Mouse (Mus musculus) midbrain, embryonic 14.5 days (tissue): ENCODE measurements at regions not wholly inside any gene's neighbourhood (a gene's known extent, or its start where the extent isn't known, plus 50 kb on each side); places are given as distances from the start of the nearest gene placed in this dataset.

Experiments
- ATAC-seq: fragments of 200-750 bp; cut with Nextera tagmentation; 2 replicates; pipeline ENCODE4 v1.8.0; 2017; ENCODE audit warnings: moderate number of reproducible peaks, moderate library complexity; ENCODE audit not compliant: low FRiP score, low TSS enrichment
- DNase-seq: peaks from one replicate; pipeline ENCODE4 v3.0.0-alpha.2; 2015
- H3K27ac ChIP-seq: fragments of 300-500 bp; sonication (generic); replicated peaks from 2 replicates; pipeline ENCODE4 v1.5.1; 2014; ENCODE audit warnings: mild to moderate bottlenecking, low read depth, low read length, moderate library complexity
- H3K27me3 ChIP-seq: fragments of 300-500 bp; sonication (generic); 2 replicates; pipeline ENCODE4 v1.6.1; 2014; ENCODE audit warnings: low read length, control low read depth, mixed read lengths; ENCODE audit not compliant: control insufficient read depth, insufficient read depth
- H3K36me3 ChIP-seq: fragments of 300-500 bp; sonication (generic); 2 replicates; pipeline ENCODE4 v1.6.1; 2014; ENCODE audit warnings: low read length, control low read depth; ENCODE audit not compliant: control insufficient read depth, insufficient read depth
- H3K4me1 ChIP-seq: fragments of 300-500 bp; sonication (generic); 2 replicates; pipeline ENCODE4 v1.6.1; 2014; ENCODE audit warnings: mild to moderate bottlenecking, antibody characterized with exemption, low read length, control low read depth; ENCODE audit not compliant: control insufficient read depth, insufficient read depth
- H3K4me2 ChIP-seq: fragments of 300-500 bp; sonication (generic); 2 replicates; pipeline ENCODE4 v1.6.1; 2014; ENCODE audit warnings: mild to moderate bottlenecking, low read length, moderate library complexity
- H3K4me3 ChIP-seq: fragments of 300-500 bp; sonication (generic); replicated peaks from 2 replicates; pipeline ENCODE4 v1.5.1; 2014; ENCODE audit warnings: low read depth, low read length
- H3K9ac ChIP-seq: fragments of 300-500 bp; sonication (generic); replicated peaks from 2 replicates; pipeline ENCODE4 v1.6.1; 2014; ENCODE audit warnings: mild to moderate bottlenecking, low read length, moderate library complexity
- H3K9me3 ChIP-seq: fragments of 300-500 bp; sonication (generic); 2 replicates; pipeline ENCODE4 v1.6.1; 2016; ENCODE audit warnings: low read length, control low read depth, mixed read lengths; ENCODE audit not compliant: control insufficient read depth
- WGBS: fragments of 180-500 bp; shearing (Covaris S2); extraction: QIAGEN DNeasy Blood & Tissue Kit; methylation state at CpG from one replicate; pipeline ENCODE4 v1.1.7; 2014; 5-methylcytosine and 5-hydroxymethylcytosine counted together

DNA sequence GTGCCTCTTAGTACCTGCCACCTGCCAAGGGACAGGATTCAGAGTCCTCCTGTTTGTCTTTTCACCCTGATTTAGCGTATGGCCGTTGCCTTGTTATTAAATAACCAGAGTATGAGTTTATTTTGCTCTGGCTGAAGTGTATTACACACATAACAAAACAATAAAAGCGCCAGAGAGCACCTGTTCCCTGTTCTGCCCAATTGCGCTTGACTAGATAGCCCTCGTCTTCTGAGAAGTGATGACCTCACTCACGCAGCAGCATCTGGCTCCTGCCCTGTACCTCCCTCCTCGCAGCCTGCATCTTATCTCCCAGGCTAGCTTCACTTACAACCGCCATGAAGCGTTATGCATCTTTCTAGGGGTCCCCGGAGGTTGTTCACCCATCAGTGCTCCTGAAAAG is 346.5 kb downstream of the Wdr11 start:
- WGBS: 73% methylated on average over 10 of the region's 10 CpGs
- DNase-seq (no peak), ATAC-seq (no peak)
- Histone ChIP-seq H3K9ac (no peak overlapping the region), H3K27ac (no peak overlapping the region), H3K4me2 (no peak overlapping the region), H3K4me3 (no peak overlapping the region), H3K4me1 (no peaks in the 10 kb centered on the region), H3K9me3 (no peaks in the 10 kb centered on the region), H3K27me3 (no peaks in the 10 kb centered on the region), H3K36me3 (no peaks in the 10 kb centered on the region)

DNA sequence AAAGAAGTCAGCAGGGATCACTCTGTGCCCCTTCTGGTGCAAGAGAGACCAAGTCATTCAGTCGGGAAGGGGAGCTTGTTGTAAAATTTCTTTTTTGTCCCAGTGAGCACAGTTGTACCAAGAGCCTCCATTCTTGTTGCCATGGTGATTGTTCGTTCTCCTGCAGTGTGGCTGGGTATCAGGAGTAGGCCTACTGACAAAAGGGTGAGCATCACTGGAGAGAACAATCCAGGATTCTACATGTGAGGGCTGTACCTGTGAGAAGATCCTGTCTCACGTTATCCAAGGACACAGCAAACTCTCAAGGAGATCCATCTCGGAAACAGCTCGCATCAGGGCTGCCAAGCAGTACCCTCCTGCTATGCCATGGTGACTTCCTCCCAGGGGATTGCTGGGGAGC is 347.6 kb downstream of the Wdr11 start:
- no peaks in the 10 kb centered on the region for H3K27me3 ChIP-seq
- H3K4me3 ChIP-seq: no peak overlapping the region
- 69% methylated on average over 5 of the region's 5 CpGs for WGBS
- H3K9ac ChIP-seq: no peak overlapping the region
- no peaks in the 10 kb centered on the region for H3K9me3 ChIP-seq
- H3K4me2 ChIP-seq: no peak overlapping the region
- DNase-seq: no peak
- no peak overlapping the region for H3K27ac ChIP-seq
- no peak for ATAC-seq
- no peaks in the 10 kb centered on the region for H3K36me3 ChIP-seq
- no peaks in the 10 kb centered on the region for H3K4me1 ChIP-seq

- Histone ChIP-seq H3K4me2 (no peak overlapping the region), H3K27ac (no peak overlapping the region), H3K9ac (no peak overlapping the region), H3K4me1 (no peaks in the 10 kb centered on the region), H3K27me3 (no peaks in the 10 kb centered on the region), H3K4me3 (no peak overlapping the region), H3K9me3 (no peaks in the 10 kb centered on the region), H3K36me3 (no peaks in the 10 kb centered on the region)
- ATAC-seq (no peak), DNase-seq (no peak)
- WGBS: 87% methylated on average over 9 of the region's 9 CpGs
Observed at GRCm38 (mm10) chr7:129941311-129942029, 349.8 kb downstream of the Wdr11 start.

GRCm38 (mm10) chr7:129948613-129949110 is 357.0 kb downstream of the Wdr11 start:
- ATAC-seq (no peak), DNase-seq (no peak)
- Histone ChIP-seq H3K4me1 (no peaks in the 10 kb centered on the region), H3K27me3 (no peaks in the 10 kb centered on the region), H3K9ac (no peak overlapping the region), H3K4me3 (no peak overlapping the region), H3K27ac (no peak overlapping the region), H3K4me2 (no peak overlapping the region), H3K9me3 (no peaks in the 10 kb centered on the region), H3K36me3 (no peaks in the 10 kb centered on the region)
- 70% methylated on average over 8 of the region's 8 CpGs for WGBS

DNA sequence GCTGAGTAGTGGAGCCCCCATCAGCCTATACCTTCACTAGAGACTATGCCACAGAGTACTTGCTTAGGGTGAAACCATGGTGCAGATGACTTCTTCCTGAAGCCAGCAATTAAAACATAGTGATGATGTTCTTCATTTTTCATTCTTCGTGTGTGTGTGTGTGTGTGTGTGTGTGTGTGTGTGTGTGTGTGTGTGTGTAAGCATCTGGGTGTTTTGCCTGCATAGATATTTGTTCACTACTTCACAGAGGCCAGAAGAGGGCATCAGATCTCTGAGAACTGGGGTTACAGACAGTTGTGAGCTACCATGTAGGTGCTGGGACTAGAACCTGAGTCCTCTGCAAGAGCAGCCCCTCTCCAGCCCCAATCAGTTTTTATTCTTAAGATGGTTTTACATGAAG is 358.8 kb downstream of the Wdr11 start:
- no peak for ATAC-seq
- Histone ChIP-seq H3K4me1 (no peaks in the 10 kb centered on the region), H3K4me2 (no peak overlapping the region), H3K36me3 (no peaks in the 10 kb centered on the region), H3K4me3 (no peak overlapping the region), H3K9ac (no peak overlapping the region), H3K9me3 (no peaks in the 10 kb centered on the region), H3K27me3 (no peaks in the 10 kb centered on the region), H3K27ac (no peak overlapping the region)
- DNase-seq: no peak
- 100% methylated on average over 1 of the region's 1 CpGs for WGBS

DNA sequence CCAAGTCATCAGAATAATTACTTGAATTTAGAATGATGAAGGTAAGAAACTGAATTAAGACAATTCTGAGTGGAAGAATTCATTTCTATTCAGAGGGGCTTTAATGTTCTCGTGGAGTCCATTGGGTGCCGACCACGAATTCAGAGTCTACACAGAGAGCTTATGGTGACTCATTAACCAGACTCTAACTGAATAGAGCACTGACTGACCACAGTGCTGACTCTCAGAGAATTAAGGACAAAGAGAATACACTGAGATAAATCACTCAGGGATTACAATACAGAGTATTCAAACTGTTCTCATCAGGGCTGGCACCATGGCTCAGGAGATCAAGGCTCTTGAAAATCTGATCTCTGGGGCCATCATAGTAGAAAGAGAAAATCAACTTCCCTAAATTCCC is 366.7 kb downstream of the Wdr11 start:
- no peaks in the 10 kb centered on the region for H3K27me3 ChIP-seq
- H3K9me3 ChIP-seq: no peaks in the 10 kb centered on the region
- ATAC-seq: no peak
- H3K27ac ChIP-seq: no peak overlapping the region
- H3K9ac ChIP-seq: no peak overlapping the region
- H3K4me1 ChIP-seq: no peaks in the 10 kb centered on the region
- no peak overlapping the region for H3K4me2 ChIP-seq
- no peaks in the 10 kb centered on the region for H3K36me3 ChIP-seq
- WGBS: 57% methylated on average over 3 of the region's 3 CpGs
- no peak for DNase-seq
- H3K4me3 ChIP-seq: no peak overlapping the region

GRCm38 (mm10) chr7:129962575-129962974 is 370.9 kb downstream of the Wdr11 start:
- Histone ChIP-seq H3K4me3 (no peak overlapping the region), H3K9ac (no peak overlapping the region), H3K27me3 (no peaks in the 10 kb centered on the region), H3K36me3 (no peaks in the 10 kb centered on the region), H3K4me2 (no peak overlapping the region), H3K4me1 (no peaks in the 10 kb centered on the region), H3K9me3 (no peaks in the 10 kb centered on the region), H3K27ac (no peak overlapping the region)
- 77% methylated on average over 12 of the region's 12 CpGs for WGBS
- ATAC-seq (no peak), DNase-seq (no peak)

DNA sequence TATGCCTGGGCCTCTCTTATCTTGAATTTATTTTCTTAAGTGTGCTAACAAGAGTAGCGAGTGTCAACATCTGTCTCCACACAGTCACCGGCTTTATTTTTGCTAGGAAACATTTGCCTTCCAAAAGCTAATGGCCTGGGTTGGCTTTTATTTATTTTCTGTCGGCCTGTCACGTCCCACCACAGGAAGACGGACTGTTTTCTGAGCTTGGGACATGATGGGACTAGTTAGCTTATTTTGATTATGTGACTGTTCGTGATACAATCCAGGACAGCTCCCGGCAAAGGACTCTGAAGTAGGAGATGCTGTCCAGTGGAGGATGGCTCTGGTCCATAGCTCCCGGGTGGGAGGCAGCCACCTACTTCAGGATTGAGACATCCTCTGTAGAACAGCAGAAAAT is 372.5 kb downstream of the Wdr11 start:
- DNase-seq (no peak), ATAC-seq (no peak)
- H3K9ac ChIP-seq: no peak overlapping the region
- no peak overlapping the region for H3K27ac ChIP-seq
- H3K4me1 ChIP-seq: no peaks in the 10 kb centered on the region
- no peak overlapping the region for H3K4me2 ChIP-seq
- no peak overlapping the region for H3K4me3 ChIP-seq
- no peaks in the 10 kb centered on the region for H3K27me3 ChIP-seq
- H3K36me3 ChIP-seq: no peaks in the 10 kb centered on the region
- 87% methylated on average over 8 of the region's 8 CpGs for WGBS
- no peaks in the 10 kb centered on the region for H3K9me3 ChIP-seq

- Histone ChIP-seq H3K27me3 (no peaks in the 10 kb centered on the region), H3K9ac (no peak overlapping the region), H3K4me3 (no peak overlapping the region), H3K4me2 (no peak overlapping the region), H3K36me3 (no peaks in the 10 kb centered on the region), H3K4me1 (no peaks in the 10 kb centered on the region), H3K27ac (no peak overlapping the region), H3K9me3 (no peaks in the 10 kb centered on the region)
- ATAC-seq (no peak), DNase-seq (no peak)
- 85% methylated on average over 9 of the region's 9 CpGs for WGBS
Observed at GRCm38 (mm10) chr7:129965281-129966051, 373.8 kb downstream of the Wdr11 start.
